Mouse (Mus musculus) heart, postnatal 0 days (tissue): ENCODE results near the gene Sftpa1. TPM values are rescaled to one million over a fixed set of nuclear protein-coding genes. Genes with fewer than 3 reads are reported as not detected.

Experiments
- ATAC-seq: fragments of 200-750 bp; cut with Nextera tagmentation; 2 replicates; pipeline ENCODE4 v1.8.0; 2017; ENCODE audit warnings: low read depth, moderate number of reproducible peaks, moderate library complexity; ENCODE audit not compliant: insufficient read depth
- DNase-seq: peaks from one replicate; pipeline ENCODE4 v3.0.0-alpha.2; 2016; ENCODE audit warnings: low spot score
- H3K27ac ChIP-seq: fragments of 300-500 bp; sonication (generic); 2 replicates; pipeline ENCODE4 v1.5.1; 2014; ENCODE audit warnings: low read depth, mild to moderate bottlenecking
- H3K27me3 ChIP-seq: fragments of 300-500 bp; sonication (generic); 2 replicates; pipeline ENCODE4 v1.6.1; 2014; ENCODE audit warnings: low read length, mixed read lengths; ENCODE audit not compliant: control insufficient read depth, insufficient read depth
- H3K36me3 ChIP-seq: fragments of 300-500 bp; sonication (generic); replicated peaks from 2 replicates; pipeline ENCODE4 v1.6.1; 2014; ENCODE audit warnings: low read length, mixed read lengths; ENCODE audit not compliant: control insufficient read depth, insufficient read depth
- H3K4me1 ChIP-seq: fragments of 300-500 bp; sonication (generic); 2 replicates; pipeline ENCODE4 v1.6.1; 2014; ENCODE audit warnings: antibody characterized with exemption; ENCODE audit not compliant: control insufficient read depth, insufficient read depth
- H3K4me2 ChIP-seq: fragments of 300-500 bp; sonication (generic); 2 replicates; pipeline ENCODE4 v1.6.1; 2014; ENCODE audit warnings: low read depth, mild to moderate bottlenecking, low read length, moderate library complexity
- H3K4me3 ChIP-seq: fragments of 300-500 bp; sonication (generic); 2 replicates; pipeline ENCODE4 v1.5.1; 2014; ENCODE audit warnings: low read depth, low read length
- H3K9ac ChIP-seq: fragments of 300-500 bp; sonication (generic); replicated peaks from 2 replicates; pipeline ENCODE4 v1.6.1; 2014; ENCODE audit warnings: low read depth, low read length, mixed read lengths
- H3K9me3 ChIP-seq: fragments of 300-500 bp; sonication (generic); replicated peaks from 2 replicates; pipeline ENCODE4 v1.6.1; 2016; ENCODE audit warnings: low read length; ENCODE audit not compliant: control insufficient read depth
- CTCF ChIP-seq: IDR thresholded peaks from 2 replicates; pipeline ENCODE4 v1.5.1; 2016; ENCODE audit warnings: antibody characterized with exemption, control low read depth, low read depth
- EP300 ChIP-seq: IDR thresholded peaks from 2 replicates; pipeline ENCODE4 v1.6.1; 2016; ENCODE audit warnings: antibody characterized with exemption, low read depth
- WGBS: fragments of 180-500 bp; shearing (Covaris S2); extraction: QIAGEN DNeasy Blood & Tissue Kit; methylation state at CpG from one replicate; pipeline ENCODE4 v1.1.7; 2014; 5-methylcytosine and 5-hydroxymethylcytosine counted together
- polyA plus RNA-seq: library from polyadenylated mRNA; unstranded; fragments of >200 nt; fragmentation: Nextera tagmentation; extraction: Ambion mirVana; gene quantifications from 2 replicates; pipeline ENCODE4 v1.2.1, GENCODE M21; 2015
- total RNA-seq: library from RNA; depleted of rRNA; stranded (reverse); fragments of >200 nt; gene quantifications from 2 replicates; pipeline ENCODE4 v1.2.3, GENCODE M21; 2014; ENCODE audit warnings: low replicate concordance; rRNA removed

Sftpa1 gene
- total and polyA plus RNA-seq, 2 experiments from 2014 or later: 0.69 to 1.5 TPM

- H3K27me3 ChIP-seq: no peaks in the 10 kb centered on the region
- no peaks in the 10 kb centered on the region for H3K4me1 ChIP-seq
- ATAC-seq (no peak), DNase-seq (no peak)
- TF ChIP-seq EP300 (no peak), CTCF (no peak)
- H3K4me3 ChIP-seq: no peak within 1 kb of the TSS
- WGBS: 70% methylated on average over 4 of the region's 4 CpGs
- H3K9me3 ChIP-seq: no peaks in the 10 kb centered on the region
- no peak within 1 kb of the TSS for H3K27ac ChIP-seq
- no peak within 1 kb of the TSS for H3K9ac ChIP-seq
- no peak within 1 kb of the TSS for H3K4me2 ChIP-seq
- H3K36me3 ChIP-seq: no peaks in the 10 kb centered on the region
These were observed 53.7 kb downstream of the Sftpa1 start, which contains the start of gene Sftpd for GRCm38 (mm10) chr14:41185059-41185821. Gene Sftpd (minus strand): TSS chr14:41185149.

Other genes with a start within 250 kb of the Sftpa1 start
- 0.46 and 1.0 TPM in 2 replicates for gene Sh2d4b, start 238.5 kb upstream of the Sftpa1 start, total RNA-seq
- 0.20 and 0.21 TPM in 2 replicates for gene Sh2d4b, start 238.5 kb upstream of the Sftpa1 start, polyA plus RNA-seq
- 15.6 and 30.2 TPM in 2 replicates for gene Tspan14, start 165.0 kb upstream of the Sftpa1 start, total RNA-seq
- gene Tspan14, start 165.0 kb upstream of the Sftpa1 start, polyA plus RNA-seq: 21.6 and 23.8 TPM in 2 replicates
- gene Fam213a, start 118.0 kb upstream of the Sftpa1 start, total RNA-seq: 6.6 and 9.4 TPM in 2 replicates
- gene Fam213a, start 118.0 kb upstream of the Sftpa1 start, polyA plus RNA-seq: 23.8 and 25.7 TPM in 2 replicates
- gene Dydc2, start 62.6 kb upstream of the Sftpa1 start, total RNA-seq: not detected in 2 replicates
- 0.29 TPM in 1 of 2 replicates, not detected in the other for gene Dydc2, start 62.6 kb upstream of the Sftpa1 start, polyA plus RNA-seq
- gene Dydc1, start 58.9 kb upstream of the Sftpa1 start, total RNA-seq: not detected in 2 replicates
- 0.12 TPM in 1 of 2 replicates, not detected in the other for gene Dydc1, start 58.9 kb upstream of the Sftpa1 start, polyA plus RNA-seq
- 0.97 and 6.1 TPM in 2 replicates for gene Mat1a, start 26.7 kb upstream of the Sftpa1 start, total RNA-seq
- gene Mat1a, start 26.7 kb upstream of the Sftpa1 start, polyA plus RNA-seq: 0.10 and 0.19 TPM in 2 replicates
- not detected in 2 replicates for gene Mbl1, start 19.7 kb downstream of the Sftpa1 start, total RNA-seq
- not detected in 2 replicates for gene Mbl1, start 19.7 kb downstream of the Sftpa1 start, polyA plus RNA-seq
- not detected in 2 replicates for gene Sftpd, start 53.4 kb downstream of the Sftpa1 start, total RNA-seq
- 0.44 and 1.9 TPM in 2 replicates for gene Sftpd, start 53.4 kb downstream of the Sftpa1 start, polyA plus RNA-seq
- gene Gm2832, start 147.0 kb downstream of the Sftpa1 start, total RNA-seq: not detected in 2 replicates
- gene Gm2832, start 147.0 kb downstream of the Sftpa1 start, polyA plus RNA-seq: not detected in 2 replicates
- not detected in 2 replicates for gene Gm5798, start 216.8 kb downstream of the Sftpa1 start, total RNA-seq
- gene Gm5798, start 216.8 kb downstream of the Sftpa1 start, polyA plus RNA-seq: not detected in 2 replicates